Comparison of ENCODE assay signal across 8 mouse cellular contexts in the genomic region with DNA sequence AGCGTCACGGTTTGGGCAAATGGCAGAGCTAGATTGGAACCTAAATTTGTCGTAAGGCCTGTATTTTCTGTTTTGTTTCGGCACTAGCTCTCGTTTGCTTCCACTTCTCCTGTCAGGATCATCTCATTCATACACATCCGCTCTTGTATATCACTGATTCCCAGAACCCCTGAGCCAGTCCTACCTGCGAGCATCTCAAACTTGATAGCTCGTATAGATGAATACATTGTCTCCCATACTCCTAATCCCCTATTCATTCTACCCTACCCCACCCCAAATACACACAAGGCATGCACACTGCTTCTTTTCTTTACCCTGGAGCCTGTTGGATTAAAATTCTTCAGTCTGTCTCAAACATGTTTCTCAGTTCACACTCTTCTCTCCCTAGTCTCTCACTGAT. TPM values are rescaled to one million over a fixed set of nuclear protein-coding genes. Genes with fewer than 3 reads are reported as not detected.
DNase-seq lines count a peak whose midpoint lies in the region; ATAC-seq and TF ChIP-seq lines count a peak whose summit lies in the region.

No protein-coding gene starts in this region.

- peak overlapping the region; percentile 94 for H3K27ac ChIP-seq in left cerebral cortex, adult 2 months
- peak overlapping the region; percentile 82 for H3K27ac ChIP-seq in embryonic facial prominence, embryonic 14.5 days (replicated peaks; ENCODE audit: low read depth, low read length)
- H3K27ac ChIP-seq in intestine, embryonic 15.5 days: peak overlapping the region; percentile 84; the same call in 1 of the 2 replicates
- H3K27ac ChIP-seq in neural tube, embryonic 12.5 days: 0 out of 2 replicates have a peak overlapping the region, but pooled peaks have one; percentile 67

- H3K4me2 ChIP-seq in embryonic facial prominence, embryonic 14.5 days (ENCODE audit: low read depth, low read length): peak overlapping the region; percentile 79
- H3K4me2 ChIP-seq in intestine, embryonic 15.5 days (replicated peaks): peak overlapping the region; percentile 69
- peak overlapping the region; percentile 76 for H3K4me2 ChIP-seq in neural tube, embryonic 12.5 days (replicated peaks)

- intact Hi-C loops in left cerebral cortex, adult 2 months (cut with DNase I): no loop called here

- peaks cover 11% of the 10 kb centered on the region for H3K4me1 ChIP-seq in embryonic facial prominence, embryonic 14.5 days (ENCODE audit: control insufficient read depth, insufficient read depth, low read length)
- H3K4me1 ChIP-seq in intestine, embryonic 15.5 days (replicated peaks): peaks cover 4% of the 10 kb centered on the region; the same call in 1 of the 2 replicates
- H3K4me1 ChIP-seq in neural tube, embryonic 12.5 days: peaks cover 12% of the 10 kb centered on the region

- 5% methylated on average over 8 of the region's 8 CpGs for WGBS in embryonic facial prominence, embryonic 14.5 days
- WGBS in intestine, embryonic 15.5 days: 3% methylated on average over 8 of the region's 8 CpGs
- WGBS in neural tube, embryonic 12.5 days: 6% methylated on average over 8 of the region's 8 CpGs

- 0 out of 2 replicates have a peak, but pooled peaks have one; percentile 7 for ATAC-seq in embryonic facial prominence, embryonic 14.5 days (ENCODE audit: low read depth)
- ATAC-seq in intestine, embryonic 15.5 days: no peak
- 0 out of 2 replicates have a peak, but pooled peaks have one; percentile 17 for ATAC-seq in neural tube, embryonic 12.5 days (ENCODE audit: low FRiP score, low read depth)

- peak overlapping the region; percentile 69 for H3K4me3 ChIP-seq in left cerebral cortex, adult 2 months
- peak overlapping the region; percentile 83 for H3K4me3 ChIP-seq in embryonic facial prominence, embryonic 14.5 days (ENCODE audit: low read depth, low read length)
- H3K4me3 ChIP-seq in intestine, embryonic 15.5 days (replicated peaks): peak overlapping the region; percentile 79
- peak overlapping the region; percentile 78 for H3K4me3 ChIP-seq in neural tube, embryonic 12.5 days

- no peak for TF ChIP-seq CTCF in left cerebral cortex, adult 2 months (IDR thresholded peaks at IDR 0.05)

- DNase-seq in left cerebral cortex, adult 2 months (ENCODE audit: extremely low spot score in 1 of 2, low spot score in 2 of 2): no peak
- no peak for DNase-seq in left cerebral cortex, adult 8-10 months (ENCODE audit: low spot score in 2 of 2)
- no peak for DNase-seq in embryonic facial prominence, embryonic 14.5 days (ENCODE audit: low spot score)
- no peak for DNase-seq in cerebellum, adult 11-12 months
- no peak for DNase-seq in gastrocnemius, adult 8-10 months (ENCODE audit: low spot score in 2 of 2)
- DNase-seq in kidney, adult 11 months: no peak

- peaks cover 33% of the 10 kb centered on the region for H3K36me3 ChIP-seq in embryonic facial prominence, embryonic 14.5 days (ENCODE audit: control insufficient read depth, insufficient read depth, low read length)
- peaks cover 14% of the 10 kb centered on the region for H3K36me3 ChIP-seq in intestine, embryonic 15.5 days
- peaks cover 29% of the 10 kb centered on the region for H3K36me3 ChIP-seq in neural tube, embryonic 12.5 days

- peak overlapping the region; percentile 89 for H3K9ac ChIP-seq in embryonic facial prominence, embryonic 14.5 days (ENCODE audit: low read depth, low read length)
- peak overlapping the region; percentile 80 for H3K9ac ChIP-seq in intestine, embryonic 15.5 days
- H3K9ac ChIP-seq in neural tube, embryonic 12.5 days: peak overlapping the region; percentile 79

- no peaks in the 10 kb centered on the region for H3K9me3 ChIP-seq in embryonic facial prominence, embryonic 14.5 days (ENCODE audit: control insufficient read depth, low read length)
- no peaks in the 10 kb centered on the region for H3K9me3 ChIP-seq in intestine, embryonic 15.5 days
- no peaks in the 10 kb centered on the region for H3K9me3 ChIP-seq in neural tube, embryonic 12.5 days

- peaks cover 6% of the 10 kb centered on the region for H3K27me3 ChIP-seq in embryonic facial prominence, embryonic 14.5 days (replicated peaks; ENCODE audit: control insufficient read depth, insufficient read depth, low read length)
- H3K27me3 ChIP-seq in intestine, embryonic 15.5 days (replicated peaks): 0 out of 2 replicates have a peak, but pooled peaks cover 2% of the 10 kb centered on the region
- H3K27me3 ChIP-seq in neural tube, embryonic 12.5 days (replicated peaks): 0 out of 2 replicates have a peak, but pooled peaks cover 6% of the 10 kb centered on the region

RNA-seq across cellular contexts. Expression of a gene that starts 0.7 kb away (rescaled TPM):
- 10 to 100 TPM; 14.8 to 16.4 TPM for total RNA-seq in left cerebral cortex, adult 2 months (2021)
- 10 to 100 TPM; 15.9 to 17.7 (median 16.5) TPM for total RNA-seq in left cerebral cortex, adult 8-10 months (2022)
- 19.2 and 26.1 TPM in 2 replicates for polyA plus RNA-seq in embryonic facial prominence, embryonic 14.5 days (2014; fragmentation: Nextera tagmentation; extraction: Ambion mirVana)
- polyA plus RNA-seq in intestine, embryonic 15.5 days (2015; fragmentation: Nextera tagmentation; extraction: Ambion mirVana): 19.1 and 19.7 TPM in 2 replicates
- 33.2 and 34.4 TPM in 2 replicates for polyA plus RNA-seq in neural tube, embryonic 12.5 days (2016; fragmentation: Nextera tagmentation; extraction: Ambion mirVana)
- 1 to 10 TPM; 8.2 to 9.1 (median 8.6) TPM for total RNA-seq in gastrocnemius, adult 8-10 months (2022)

RNA-seq across cellular contexts. Expression of a gene that starts 7.5 kb away (rescaled TPM):
- not detected for total RNA-seq in left cerebral cortex, adult 2 months (2021)
- not detected for total RNA-seq in left cerebral cortex, adult 8-10 months (2022)
- polyA plus RNA-seq in embryonic facial prominence, embryonic 14.5 days (2014; fragmentation: Nextera tagmentation; extraction: Ambion mirVana): 1.1 and 1.4 TPM in 2 replicates
- 2.4 TPM in 1 of 2 replicates, not detected in the other for polyA plus RNA-seq in intestine, embryonic 15.5 days (2015; fragmentation: Nextera tagmentation; extraction: Ambion mirVana)
- polyA plus RNA-seq in neural tube, embryonic 12.5 days (2016; fragmentation: Nextera tagmentation; extraction: Ambion mirVana): not detected in 2 replicates
- under 1 TPM in 1 of 4 experiments, not detected in 3; 0.79 TPM for total RNA-seq in gastrocnemius, adult 8-10 months (2022)

RNA-seq across cellular contexts. Expression of a gene that starts 45.4 kb away (rescaled TPM):
- total RNA-seq in left cerebral cortex, adult 2 months (2021): 1 to 10 TPM; 2.3 TPM
- total RNA-seq in left cerebral cortex, adult 8-10 months (2022): 1 to 10 TPM in 2 of 4 experiments, under 1 TPM in 1, not detected in 1; 0.98 to 1.9 (median 1.9) TPM
- polyA plus RNA-seq in embryonic facial prominence, embryonic 14.5 days (2014; fragmentation: Nextera tagmentation; extraction: Ambion mirVana): 9.5 and 19.0 TPM in 2 replicates
- polyA plus RNA-seq in intestine, embryonic 15.5 days (2015; fragmentation: Nextera tagmentation; extraction: Ambion mirVana): 0.50 TPM in 1 of 2 replicates, not detected in the other
- not detected in 2 replicates for polyA plus RNA-seq in neural tube, embryonic 12.5 days (2016; fragmentation: Nextera tagmentation; extraction: Ambion mirVana)
- not detected for total RNA-seq in gastrocnemius, adult 8-10 months (2022)

RNA-seq across cellular contexts. Expression of a gene that starts 50.4 kb away (rescaled TPM):
- total RNA-seq in left cerebral cortex, adult 2 months (2021): not detected
- total RNA-seq in left cerebral cortex, adult 8-10 months (2022): 1 to 10 TPM in 1 of 4 experiments, not detected in 3; 1.6 TPM
- 1.3 and 4.9 TPM in 2 replicates for polyA plus RNA-seq in embryonic facial prominence, embryonic 14.5 days (2014; fragmentation: Nextera tagmentation; extraction: Ambion mirVana)
- polyA plus RNA-seq in intestine, embryonic 15.5 days (2015; fragmentation: Nextera tagmentation; extraction: Ambion mirVana): 1.9 and 2.2 TPM in 2 replicates
- polyA plus RNA-seq in neural tube, embryonic 12.5 days (2016; fragmentation: Nextera tagmentation; extraction: Ambion mirVana): 0.55 TPM in 1 of 2 replicates, not detected in the other
- total RNA-seq in gastrocnemius, adult 8-10 months (2022): 1 to 10 TPM in 1 of 4 experiments, not detected in 3; 1.2 TPM
